Mouse (Mus musculus): ENCODE measurements at regions not wholly inside any gene's neighbourhood (a gene's known extent, or its start where the extent isn't known, plus 50 kb on each side); places are given as distances from the start of the nearest gene placed in this dataset.

GRCm38 (mm10) chr14:48753517-48754079 lies 80.0 kb upstream of the Otx2 start:
- Histone ChIP-seq H3K27ac (ENCODE audit: low read depth, low read length) (no peak overlapping the region), H3K4me3 (ENCODE audit: low read depth, low read length) (no peak overlapping the region), H3K36me3 (ENCODE audit: control insufficient read depth, insufficient read depth, low read length) (no peaks in the 10 kb centered on the region), H3K9ac (ENCODE audit: low read length) (no peak overlapping the region), H3K9me3 (ENCODE audit: control insufficient read depth, low read length) (no peaks in the 10 kb centered on the region), H3K4me2 (ENCODE audit: low read depth) (no peak overlapping the region), H3K4me1 (ENCODE audit: control insufficient read depth, insufficient read depth, low read length) (peaks cover 21% of the 10 kb centered on the region), H3K27me3 (ENCODE audit: control insufficient read depth, insufficient read depth, low read length) (peaks cover 13% of the 10 kb centered on the region)
- ATAC-seq (ENCODE audit: insufficient read depth, low FRiP score, low TSS enrichment): 0 out of 2 replicates have a peak, but pooled peaks have one; percentile 16
- WGBS: 13% methylated on average over 10 of the region's 10 CpGs
- DNase-seq (ENCODE audit: low spot score): no peak

GRCm38 (mm10) chr14:48753084-48753483 lies 79.5 kb upstream of the Otx2 start:
- Histone ChIP-seq H3K4me2 (ENCODE audit: low read depth) (no peak overlapping the region), H3K9ac (ENCODE audit: low read length) (no peak overlapping the region), H3K36me3 (ENCODE audit: control insufficient read depth, insufficient read depth, low read length) (no peaks in the 10 kb centered on the region), H3K4me3 (ENCODE audit: low read depth, low read length) (no peak overlapping the region), H3K9me3 (ENCODE audit: control insufficient read depth, low read length) (no peaks in the 10 kb centered on the region), H3K4me1 (ENCODE audit: control insufficient read depth, insufficient read depth, low read length) (peaks cover 21% of the 10 kb centered on the region), H3K27me3 (ENCODE audit: control insufficient read depth, insufficient read depth, low read length) (peaks cover 13% of the 10 kb centered on the region), H3K27ac (ENCODE audit: low read depth, low read length) (no peak overlapping the region)
- ATAC-seq (ENCODE audit: insufficient read depth, low FRiP score, low TSS enrichment): no peak
- peak; percentile 30 for DNase-seq (ENCODE audit: low spot score)
- 14% methylated on average over 7 of the region's 7 CpGs for WGBS

- no peak overlapping the region; the same call in 1 of the 2 replicates for H3K4me2 ChIP-seq (ENCODE audit: low read depth)
- H3K4me3 ChIP-seq (ENCODE audit: low read depth, low read length): no peak overlapping the region
- H3K27ac ChIP-seq (ENCODE audit: low read depth, low read length): no peak overlapping the region
- H3K27me3 ChIP-seq (ENCODE audit: control insufficient read depth, insufficient read depth, low read length): peaks cover 13% of the 10 kb centered on the region
- H3K36me3 ChIP-seq (ENCODE audit: control insufficient read depth, insufficient read depth, low read length): no peaks in the 10 kb centered on the region
- H3K9ac ChIP-seq (ENCODE audit: low read length): no peak overlapping the region
- 25% methylated on average over 8 of the region's 8 CpGs for WGBS
- DNase-seq (ENCODE audit: low spot score) (no peak), ATAC-seq (ENCODE audit: insufficient read depth, low FRiP score, low TSS enrichment) (no peak)
- H3K9me3 ChIP-seq (ENCODE audit: control insufficient read depth, low read length): no peaks in the 10 kb centered on the region
- peaks cover 21% of the 10 kb centered on the region for H3K4me1 ChIP-seq (ENCODE audit: control insufficient read depth, insufficient read depth, low read length)
Measured at GRCm38 (mm10) chr14:48752579-48752905, 78.9 kb upstream of the Otx2 start.

GRCm38 (mm10) chr14:48751751-48752578 lies 78.3 kb upstream of the Otx2 start:
- WGBS: 10% methylated on average over 18 of the region's 18 CpGs
- H3K36me3 ChIP-seq (ENCODE audit: control insufficient read depth, insufficient read depth, low read length): no peaks in the 10 kb centered on the region
- 0 out of 2 replicates have a peak overlapping the region, but pooled peaks have one; percentile 6 for H3K4me3 ChIP-seq (ENCODE audit: low read depth, low read length)
- ATAC-seq (ENCODE audit: insufficient read depth, low FRiP score, low TSS enrichment) (no peak), DNase-seq (ENCODE audit: low spot score) (no peak)
- H3K9ac ChIP-seq (ENCODE audit: low read length): no peak overlapping the region
- H3K27me3 ChIP-seq (ENCODE audit: control insufficient read depth, insufficient read depth, low read length): peaks cover 13% of the 10 kb centered on the region
- H3K27ac ChIP-seq (ENCODE audit: low read depth, low read length): no peak overlapping the region
- H3K4me2 ChIP-seq (ENCODE audit: low read depth): peak overlapping the region; percentile 15
- H3K9me3 ChIP-seq (ENCODE audit: control insufficient read depth, low read length): no peaks in the 10 kb centered on the region
- H3K4me1 ChIP-seq (ENCODE audit: control insufficient read depth, insufficient read depth, low read length): peaks cover 21% of the 10 kb centered on the region

- H3K4me2 ChIP-seq (ENCODE audit: low read depth): no peak overlapping the region
- no peaks in the 10 kb centered on the region for H3K9me3 ChIP-seq (ENCODE audit: control insufficient read depth, low read length)
- 18% methylated on average over 6 of the region's 6 CpGs for WGBS
- H3K4me1 ChIP-seq (ENCODE audit: control insufficient read depth, insufficient read depth, low read length): peaks cover 21% of the 10 kb centered on the region
- no peak overlapping the region for H3K9ac ChIP-seq (ENCODE audit: low read length)
- H3K4me3 ChIP-seq (ENCODE audit: low read depth, low read length): no peak overlapping the region
- peaks cover 13% of the 10 kb centered on the region for H3K27me3 ChIP-seq (ENCODE audit: control insufficient read depth, insufficient read depth, low read length)
- peak; percentile 41 for DNase-seq (ENCODE audit: low spot score)
- no peak for ATAC-seq (ENCODE audit: insufficient read depth, low FRiP score, low TSS enrichment)
- no peaks in the 10 kb centered on the region for H3K36me3 ChIP-seq (ENCODE audit: control insufficient read depth, insufficient read depth, low read length)
- H3K27ac ChIP-seq (ENCODE audit: low read depth, low read length): no peak overlapping the region
Measured at GRCm38 (mm10) chr14:48750994-48751393, 77.4 kb upstream of the Otx2 start.

- H3K4me3 ChIP-seq (ENCODE audit: low read depth, low read length): no peak overlapping the region
- H3K27me3 ChIP-seq (ENCODE audit: control insufficient read depth, insufficient read depth, low read length): peaks cover 11% of the 10 kb centered on the region
- peaks cover 17% of the 10 kb centered on the region for H3K4me1 ChIP-seq (ENCODE audit: control insufficient read depth, insufficient read depth, low read length)
- no peak overlapping the region for H3K9ac ChIP-seq (ENCODE audit: low read length)
- H3K4me2 ChIP-seq (ENCODE audit: low read depth): no peak overlapping the region
- no peak for ATAC-seq (ENCODE audit: insufficient read depth, low FRiP score, low TSS enrichment)
- H3K9me3 ChIP-seq (ENCODE audit: control insufficient read depth, low read length): no peaks in the 10 kb centered on the region
- no peak overlapping the region for H3K27ac ChIP-seq (ENCODE audit: low read depth, low read length)
- no peaks in the 10 kb centered on the region for H3K36me3 ChIP-seq (ENCODE audit: control insufficient read depth, insufficient read depth, low read length)
- no peak for DNase-seq (ENCODE audit: low spot score)
- WGBS: 92% methylated on average over 12 of the region's 12 CpGs
Measured at GRCm38 (mm10) chr14:48748976-48749375, 75.4 kb upstream of the Otx2 start.

GRCm38 (mm10) chr14:48747936-48748335 lies 74.3 kb upstream of the Otx2 start:
- DNase-seq (ENCODE audit: low spot score): no peak
- 91% methylated on average over 1 of the region's 1 CpGs for WGBS
- no peak overlapping the region for H3K4me3 ChIP-seq (ENCODE audit: low read depth, low read length)
- H3K4me1 ChIP-seq (ENCODE audit: control insufficient read depth, insufficient read depth, low read length): peaks cover 9% of the 10 kb centered on the region; the same call in 1 of the 2 replicates
- H3K27ac ChIP-seq (ENCODE audit: low read depth, low read length): no peak overlapping the region
- ATAC-seq (ENCODE audit: insufficient read depth, low FRiP score, low TSS enrichment): no peak
- H3K4me2 ChIP-seq (ENCODE audit: low read depth): no peak overlapping the region
- H3K9me3 ChIP-seq (ENCODE audit: control insufficient read depth, low read length): no peaks in the 10 kb centered on the region
- no peaks in the 10 kb centered on the region for H3K36me3 ChIP-seq (ENCODE audit: control insufficient read depth, insufficient read depth, low read length)
- no peak overlapping the region for H3K9ac ChIP-seq (ENCODE audit: low read length)
- H3K27me3 ChIP-seq (ENCODE audit: control insufficient read depth, insufficient read depth, low read length): peaks cover 11% of the 10 kb centered on the region

- H3K4me1 ChIP-seq (ENCODE audit: control insufficient read depth, insufficient read depth, low read length): no peaks in the 10 kb centered on the region
- no peaks in the 10 kb centered on the region for H3K36me3 ChIP-seq (ENCODE audit: control insufficient read depth, insufficient read depth, low read length)
- H3K27ac ChIP-seq (ENCODE audit: low read depth, low read length): no peak overlapping the region
- no peak for DNase-seq (ENCODE audit: low spot score)
- no peak overlapping the region for H3K4me3 ChIP-seq (ENCODE audit: low read depth, low read length)
- no peaks in the 10 kb centered on the region for H3K9me3 ChIP-seq (ENCODE audit: control insufficient read depth, low read length)
- H3K27me3 ChIP-seq (ENCODE audit: control insufficient read depth, insufficient read depth, low read length): no peaks in the 10 kb centered on the region
- no peak overlapping the region for H3K4me2 ChIP-seq (ENCODE audit: low read depth)
- no peak for ATAC-seq (ENCODE audit: insufficient read depth, low FRiP score, low TSS enrichment)
- no peak overlapping the region for H3K9ac ChIP-seq (ENCODE audit: low read length)
- WGBS: 69% methylated on average over 7 of the region's 7 CpGs
Measured at GRCm38 (mm10) chr14:48740942-48741602, 67.5 kb upstream of the Otx2 start.

All from neural tube, embryonic 11.5 days (tissue).